Mouse (Mus musculus): ENCODE data around the gene 1810055G02Rik.

The 1810055G02Rik gene

GRCm38 (mm10) chr19:3695006-3695405 lies 13.1 kb upstream of the 1810055G02Rik start:
- DNase-seq (ENCODE audit: low spot score in 2 of 2) = no peak

- DNase-seq (ENCODE audit: low spot score in 2 of 2) = no peak
Observed at GRCm38 (mm10) chr19:3695471-3695870, 12.6 kb upstream of the 1810055G02Rik start.

GRCm38 (mm10) chr19:3695976-3696375 lies 12.1 kb upstream of the 1810055G02Rik start:
- DNase-seq (ENCODE audit: low spot score in 2 of 2) = no peak

GRCm38 (mm10) chr19:3698035-3698434 lies 10.1 kb upstream of the 1810055G02Rik start:
- no peak for DNase-seq (ENCODE audit: low spot score in 2 of 2)

GRCm38 (mm10) chr19:3699508-3700438 lies 8.3 kb upstream of the 1810055G02Rik start:
- peak; percentile 75 to 83 for DNase-seq (ENCODE audit: low spot score in 2 of 2)

GRCm38 (mm10) chr19:3702460-3702859 lies 5.6 kb upstream of the 1810055G02Rik start:
- no peak for DNase-seq (ENCODE audit: low spot score in 2 of 2)

GRCm38 (mm10) chr19:3706258-3706657 lies 1.8 kb upstream of the 1810055G02Rik start:
- peak in 1 of 2 experiments; percentile 39 for DNase-seq (ENCODE audit: low spot score in 2 of 2)

GRCm38 (mm10) chr19:3707553-3707952 lies 540 bp upstream of the 1810055G02Rik start:
- no peak for DNase-seq (ENCODE audit: low spot score in 2 of 2)

GRCm38 (mm10) chr19:3709013-3709787 lies 1.1 kb downstream of the 1810055G02Rik start:
- no peak for DNase-seq (ENCODE audit: low spot score in 2 of 2)

GRCm38 (mm10) chr19:3710436-3710835 lies 2.3 kb downstream of the 1810055G02Rik start:
- no peak for DNase-seq (ENCODE audit: low spot score in 2 of 2)

- no peak for DNase-seq (ENCODE audit: low spot score in 2 of 2)
Observed at GRCm38 (mm10) chr19:3714381-3714780, 6.3 kb downstream of the 1810055G02Rik start.

- peak in 1 of 2 experiments; percentile 79 for DNase-seq (ENCODE audit: low spot score in 2 of 2)
Observed at GRCm38 (mm10) chr19:3718481-3719361, 10.6 kb downstream of the 1810055G02Rik start.

- peak; percentile 51 to 60 for DNase-seq (ENCODE audit: low spot score in 2 of 2)
Observed at GRCm38 (mm10) chr19:3719362-3719891, 11.3 kb downstream of the 1810055G02Rik start.

- no peak for DNase-seq (ENCODE audit: low spot score in 2 of 2)
Observed at GRCm38 (mm10) chr19:3723170-3723569, 15.1 kb downstream of the 1810055G02Rik start.

GRCm38 (mm10) chr19:3723904-3724303 lies 15.8 kb downstream of the 1810055G02Rik start:
- DNase-seq (ENCODE audit: low spot score in 2 of 2) = peak; percentile 54 to 67

GRCm38 (mm10) chr19:3724779-3725178 lies 16.7 kb downstream of the 1810055G02Rik start:
- peak; percentile 56 to 76 for DNase-seq (ENCODE audit: low spot score in 2 of 2)

GRCm38 (mm10) chr19:3728901-3729300 lies 20.8 kb downstream of the 1810055G02Rik start:
- DNase-seq (ENCODE audit: low spot score in 2 of 2) = no peak

GRCm38 (mm10) chr19:3730781-3731646 lies 22.9 kb downstream of the 1810055G02Rik start:
- peak; percentile 34 to 43 for DNase-seq (ENCODE audit: low spot score in 2 of 2)

GRCm38 (mm10) chr19:3736001-3736400 lies 27.9 kb downstream of the 1810055G02Rik start:
- no peak for DNase-seq (ENCODE audit: low spot score in 2 of 2)

- DNase-seq (ENCODE audit: low spot score in 2 of 2) = no peak
Observed at GRCm38 (mm10) chr19:3739650-3740049, 31.6 kb downstream of the 1810055G02Rik start.

Measured in natural killer cell, adult 2 months (primary cell).